Mouse (Mus musculus) lung, adult 2 months (tissue): ENCODE data around the gene Cdadc1. TPM values are rescaled to one million over a fixed set of nuclear protein-coding genes. Genes with fewer than 3 reads are reported as not detected.

Experiments
- DNase-seq: peaks from one replicate; pipeline ENCODE4 v3.0.0; 2022
- H3K4me1 ChIP-seq: fragments of 200-500 bp; 2 replicates; pipeline ENCODE4 v1.6.1; 2011; ENCODE audit warnings: low read length; ENCODE audit not compliant: control insufficient read depth, insufficient read depth
- H3K4me3 ChIP-seq: fragments of 200-500 bp; replicated peaks from 2 replicates; pipeline ENCODE3; 2011; ENCODE audit warnings: low read depth, mild to moderate bottlenecking, control low read depth, low read length; ENCODE audit errors: extremely low read depth
- CTCF ChIP-seq: fragments of 200-500 bp; IDR thresholded peaks from 2 replicates; pipeline ENCODE4 v1.5.1; 2011; ENCODE audit warnings: mild to moderate bottlenecking, low read length, control low read depth; ENCODE audit not compliant: insufficient read depth
- POLR2A ChIP-seq: fragments of 200-500 bp; IDR thresholded peaks from 2 replicates; pipeline ENCODE4 v1.6.1; 2011; ENCODE audit warnings: low read depth, mild to moderate bottlenecking, control low read depth, low read length, borderline replicate concordance; ENCODE audit errors: extremely low read depth
- WGBS: fragments of 180-500 bp; shearing (Covaris S2); methylation state at CpG from one replicate; pipeline ENCODE4 v1.1.7; 2018; 5-methylcytosine and 5-hydroxymethylcytosine counted together
- polyA plus RNA-seq: library from polyadenylated mRNA; depleted of rRNA; stranded (reverse); fragments of >200 nt; gene quantifications from 2 replicates; pipeline ENCODE4 v1.2.3, GENCODE M21; 2012

The Cdadc1 gene
- polyA plus RNA-seq, 1 experiment: 9.9 TPM

DNA sequence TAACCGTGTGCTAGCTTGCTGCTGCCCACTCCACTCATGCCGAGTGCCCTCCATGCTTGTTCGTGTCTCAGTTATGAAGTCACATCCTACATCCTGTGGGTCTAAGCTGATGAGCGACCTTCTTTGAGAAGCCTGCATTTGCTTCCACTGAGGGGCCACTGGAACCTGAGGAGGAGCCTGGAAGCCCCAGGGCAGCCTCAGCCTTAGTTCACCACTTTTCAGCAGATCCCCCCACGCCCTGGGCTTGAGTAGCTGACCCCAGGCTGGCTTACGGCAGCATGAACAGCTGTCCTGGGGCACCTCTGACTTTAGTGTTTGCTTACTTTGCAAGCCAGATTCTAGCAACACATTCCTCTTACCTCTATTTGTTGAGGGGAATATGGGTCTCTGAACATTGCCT is 31.0 kb downstream of the Cdadc1 start:
- Histone ChIP-seq H3K4me1 (no peaks in the 10 kb centered on the region), H3K4me3 (no peak overlapping the region)
- no peak for DNase-seq
- no peak for TF ChIP-seq POLR2A
- TF ChIP-seq CTCF: no peak
- 85% methylated on average over 6 of the region's 6 CpGs for WGBS

GRCm38 (mm10) chr14:59557886-59558285 is 39.9 kb downstream of the Cdadc1 start:
- WGBS: 68% methylated on average over 1 of the region's 1 CpGs
- DNase-seq: no peak
- TF ChIP-seq POLR2A (no peak), CTCF (no peak)
- Histone ChIP-seq H3K4me1 (0 out of 2 replicates have a peak, but pooled peaks cover 4% of the 10 kb centered on the region), H3K4me3 (no peak overlapping the region)

DNA sequence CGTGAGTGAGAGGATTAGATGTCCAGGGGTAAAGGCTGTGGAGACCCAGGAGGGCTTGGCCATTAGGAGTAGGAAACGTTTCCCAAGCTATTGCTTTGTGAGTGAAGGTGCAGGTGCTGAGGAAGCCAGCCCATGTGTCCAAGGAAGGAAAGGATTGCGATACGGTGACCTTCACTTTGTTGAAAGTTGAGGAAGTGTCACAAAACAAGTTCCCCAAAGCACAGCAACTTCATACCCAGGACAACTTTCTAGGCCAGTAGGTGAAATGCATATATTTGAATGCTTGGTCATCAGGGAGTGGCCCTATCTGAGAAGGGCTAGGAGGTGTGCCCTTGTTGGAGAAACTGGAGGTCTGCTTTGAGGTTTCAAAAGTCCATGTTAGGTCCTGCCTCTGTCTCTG is 40.7 kb downstream of the Cdadc1 start:
- Histone ChIP-seq H3K4me3 (no peak overlapping the region), H3K4me1 (0 out of 2 replicates have a peak, but pooled peaks cover 4% of the 10 kb centered on the region)
- DNase-seq: no peak
- 49% methylated on average over 4 of the region's 4 CpGs for WGBS
- TF ChIP-seq POLR2A: no peak
- TF ChIP-seq CTCF: no peak

- 44% methylated on average over 13 of the region's 13 CpGs for WGBS
- Histone ChIP-seq H3K4me1 (0 out of 2 replicates have a peak, but pooled peaks cover 5% of the 10 kb centered on the region), H3K4me3 (peak overlapping the region; percentile 44)
- TF ChIP-seq CTCF: peak; percentile 29; the same call in 1 of the 2 replicates
- TF ChIP-seq POLR2A: no peak
- DNase-seq: peak; percentile 76
These were observed 41.7 kb downstream of the Cdadc1 start for GRCm38 (mm10) chr14:59555928-59556531.

DNA sequence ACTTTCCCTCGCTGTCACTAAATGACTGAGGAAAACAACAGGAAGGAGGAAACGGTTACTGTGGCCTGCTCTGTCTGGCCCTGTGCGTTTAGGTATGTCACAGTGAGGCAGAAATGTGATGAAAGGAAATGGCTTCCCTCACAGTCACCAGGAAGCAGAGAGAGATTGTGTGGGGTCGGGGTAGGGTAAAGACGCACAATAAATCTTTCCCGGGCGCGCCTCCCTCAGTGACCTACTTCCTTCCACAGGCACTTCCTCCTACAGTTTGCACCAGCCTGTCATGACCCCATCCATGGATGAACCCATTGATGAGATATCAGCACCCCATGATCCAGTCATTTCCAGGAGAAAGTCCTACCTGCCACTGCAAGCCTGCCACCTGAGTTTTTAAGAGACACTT is 42.7 kb downstream of the Cdadc1 start:
- DNase-seq: no peak
- Histone ChIP-seq H3K4me1 (peaks cover 11% of the 10 kb centered on the region; the same call in 1 of the 2 replicates), H3K4me3 (no peak overlapping the region)
- WGBS: 37% methylated on average over 8 of the region's 8 CpGs
- TF ChIP-seq POLR2A (no peak), CTCF (no peak)

GRCm38 (mm10) chr14:59554025-59554424 is 43.7 kb downstream of the Cdadc1 start:
- 72% methylated on average over 5 of the region's 5 CpGs for WGBS
- Histone ChIP-seq H3K4me3 (no peak overlapping the region), H3K4me1 (peaks cover 11% of the 10 kb centered on the region; the same call in 1 of the 2 replicates)
- TF ChIP-seq CTCF (no peak), POLR2A (no peak)
- no peak for DNase-seq

DNA sequence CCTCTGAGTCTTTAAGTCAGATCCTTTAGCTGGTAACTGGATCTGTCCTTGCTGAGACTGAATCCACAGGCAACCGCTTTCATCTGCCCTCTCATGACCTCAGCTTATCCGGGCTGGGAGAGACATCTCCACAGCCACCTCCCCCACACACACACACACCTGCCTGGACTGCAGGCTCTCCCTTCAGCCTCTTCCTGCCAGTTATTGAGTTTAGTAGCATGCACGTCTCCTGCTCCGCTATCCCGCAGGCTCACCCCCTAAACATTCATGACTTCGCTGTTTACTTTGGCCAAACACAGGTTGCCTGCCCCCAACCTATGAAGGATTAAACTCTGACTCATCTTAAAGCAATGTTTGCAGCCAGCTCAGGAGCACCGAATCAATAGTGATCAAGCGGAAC is 45.8 kb downstream of the Cdadc1 start:
- Histone ChIP-seq H3K4me3 (no peak overlapping the region), H3K4me1 (peaks cover 11% of the 10 kb centered on the region; the same call in 1 of the 2 replicates)
- WGBS: 48% methylated on average over 8 of the region's 8 CpGs
- no peak for DNase-seq
- TF ChIP-seq CTCF (no peak), POLR2A (no peak)

DNA sequence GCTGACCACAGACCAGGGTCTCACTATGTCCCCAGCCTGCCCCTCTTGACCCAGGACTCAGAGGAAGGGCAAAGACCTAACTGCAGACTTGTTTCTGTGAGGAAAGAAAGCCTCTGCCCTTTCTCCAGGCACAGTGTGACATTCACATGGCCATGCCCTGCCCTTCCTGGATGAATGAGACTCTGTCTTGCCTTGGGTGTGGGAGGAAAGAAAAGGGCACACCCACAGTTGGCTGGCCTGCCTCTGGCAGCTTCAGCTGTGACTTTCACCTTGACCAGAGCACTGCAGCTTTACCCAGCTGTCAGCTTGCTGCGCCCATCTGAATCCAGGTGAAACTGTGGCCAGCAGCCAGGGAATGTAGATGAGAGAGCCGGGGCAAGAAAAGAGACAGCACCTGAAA is 46.9 kb downstream of the Cdadc1 start:
- Histone ChIP-seq H3K4me1 (peaks cover 9% of the 10 kb centered on the region; the same call in 1 of the 2 replicates), H3K4me3 (no peak overlapping the region)
- WGBS: 59% methylated on average over 2 of the region's 2 CpGs
- DNase-seq: no peak
- TF ChIP-seq CTCF: no peak
- no peak for TF ChIP-seq POLR2A

DNA sequence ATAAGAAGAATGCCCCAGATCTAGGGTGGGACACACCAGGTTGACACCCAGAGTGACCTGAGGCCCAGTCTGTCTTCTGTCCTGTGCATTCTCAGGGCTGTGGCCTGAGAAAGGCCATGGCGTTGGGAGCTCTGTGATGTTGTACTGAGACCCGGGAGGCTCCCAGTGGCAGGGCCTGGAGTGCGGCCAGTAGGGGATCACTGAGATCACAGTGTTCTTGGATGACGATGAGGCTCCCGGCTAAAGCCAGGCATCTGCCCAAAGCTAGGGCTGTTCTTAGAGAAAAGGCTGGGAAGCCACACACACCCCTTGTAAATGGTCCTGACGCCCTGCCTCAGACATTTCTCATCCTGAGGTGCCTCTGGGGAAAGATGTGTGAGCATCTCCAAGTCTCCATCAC is 48.7 kb downstream of the Cdadc1 start:
- TF ChIP-seq CTCF: no peak
- no peak for TF ChIP-seq POLR2A
- WGBS: 72% methylated on average over 6 of the region's 6 CpGs
- H3K4me3 ChIP-seq: no peak overlapping the region
- DNase-seq: no peak
- peaks cover 9% of the 10 kb centered on the region for H3K4me1 ChIP-seq

DNA sequence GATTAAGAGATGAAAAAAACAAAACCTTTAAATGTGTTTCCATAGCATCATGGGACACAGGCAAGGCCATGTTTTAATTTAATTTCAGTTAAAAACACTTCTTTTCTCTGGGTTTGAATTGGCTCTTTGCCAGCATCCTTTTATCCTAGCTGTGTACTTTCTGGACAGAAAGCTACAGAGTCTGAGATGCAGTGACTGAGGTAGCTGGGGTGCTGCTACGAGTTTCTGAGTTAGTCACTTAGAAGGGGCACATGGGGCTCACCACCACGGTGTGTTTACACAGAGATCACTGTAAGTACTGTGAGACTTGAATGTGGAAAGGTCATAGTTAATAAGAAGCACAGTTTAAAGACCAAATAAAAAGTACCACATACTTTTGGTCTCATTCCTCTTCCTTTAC is 49.2 kb downstream of the Cdadc1 start:
- peaks cover 11% of the 10 kb centered on the region for H3K4me1 ChIP-seq
- H3K4me3 ChIP-seq: no peak overlapping the region
- WGBS: 53% methylated on average over 2 of the region's 2 CpGs
- no peak for DNase-seq
- TF ChIP-seq POLR2A (no peak), CTCF (no peak)

DNA sequence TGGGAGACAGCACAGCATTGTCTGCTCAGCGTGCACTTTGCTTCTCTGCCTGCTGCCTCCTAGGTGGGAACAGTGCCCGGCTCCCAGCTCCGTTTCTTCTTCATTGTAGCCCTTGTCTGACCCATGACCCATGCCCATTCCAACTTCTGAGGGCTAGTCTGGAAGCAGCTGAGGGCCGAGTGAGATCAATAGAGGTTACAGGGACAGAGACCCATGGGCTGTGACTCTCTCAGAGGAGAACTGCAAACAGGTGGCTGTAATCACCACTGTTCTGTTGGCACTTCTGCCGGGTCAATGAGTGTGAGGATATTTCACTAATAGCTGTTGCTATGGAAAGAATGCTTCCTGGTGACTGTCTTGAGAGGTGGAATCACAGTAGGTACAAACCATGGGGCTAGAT is 50.2 kb downstream of the Cdadc1 start:
- DNase-seq: no peak
- TF ChIP-seq CTCF (no peak), POLR2A (no peak)
- no peak overlapping the region for H3K4me3 ChIP-seq
- H3K4me1 ChIP-seq: peaks cover 11% of the 10 kb centered on the region
- 51% methylated on average over 5 of the region's 5 CpGs for WGBS
